Mouse (Mus musculus): Measurements from ENCODE around the gene Gm20388. TPM values are rescaled to one million over a fixed set of nuclear protein-coding genes. Genes with fewer than 3 reads are reported as not detected.

Gene Gm20388
- polyA plus RNA-seq, 1 experiment from 2014 or later = not detected

- Histone ChIP-seq H3K9ac (no peak overlapping the region), H3K27ac (no peak overlapping the region), H3K9me3 (replicated peaks) (no peaks in the 10 kb centered on the region), H3K4me1 (replicated peaks) (peaks cover 13% of the 10 kb centered on the region), H3K4me2 (no peak overlapping the region), H3K36me3 (no peaks in the 10 kb centered on the region), H3K27me3 (no peaks in the 10 kb centered on the region), H3K4me3 (no peak overlapping the region)
- 88% methylated on average over 8 of the region's 8 CpGs for WGBS
- no peak for ATAC-seq (replicated peaks; ENCODE audit: insufficient number of reproducible peaks, insufficient read depth, low FRiP score, low read depth)
Measured at GRCm38 (mm10) chr8:122149606-122150005, 2239.0 kb downstream of the Gm20388 start.

GRCm38 (mm10) chr8:122151541-122151940, 2240.9 kb downstream of the Gm20388 start:
- H3K27ac ChIP-seq = no peak overlapping the region
- H3K9me3 ChIP-seq (replicated peaks) = no peaks in the 10 kb centered on the region
- H3K36me3 ChIP-seq = no peaks in the 10 kb centered on the region
- H3K4me3 ChIP-seq = no peak overlapping the region
- H3K9ac ChIP-seq = no peak overlapping the region
- H3K4me1 ChIP-seq (replicated peaks) = peaks cover 6% of the 10 kb centered on the region; the same call in 1 of the 2 replicates
- no peak for ATAC-seq (replicated peaks; ENCODE audit: insufficient number of reproducible peaks, insufficient read depth, low FRiP score, low read depth)
- H3K27me3 ChIP-seq = no peaks in the 10 kb centered on the region
- WGBS = 69% methylated on average over 3 of the region's 3 CpGs
- H3K4me2 ChIP-seq = no peak overlapping the region

- Histone ChIP-seq H3K4me1 (replicated peaks) (peaks cover 4% of the 10 kb centered on the region; the same call in 1 of the 2 replicates), H3K9me3 (replicated peaks) (no peaks in the 10 kb centered on the region), H3K4me3 (no peak overlapping the region), H3K27me3 (no peaks in the 10 kb centered on the region), H3K36me3 (no peaks in the 10 kb centered on the region), H3K4me2 (no peak overlapping the region), H3K27ac (no peak overlapping the region), H3K9ac (no peak overlapping the region)
- ATAC-seq (replicated peaks; ENCODE audit: insufficient number of reproducible peaks, insufficient read depth, low FRiP score, low read depth) = no peak
- 39% methylated on average over 10 of the region's 10 CpGs for WGBS
Measured at GRCm38 (mm10) chr8:122155082-122155643, 2244.5 kb downstream of the Gm20388 start.

- ATAC-seq (replicated peaks; ENCODE audit: insufficient number of reproducible peaks, insufficient read depth, low FRiP score, low read depth) = no peak
- H3K9ac ChIP-seq = no peak overlapping the region
- no peak overlapping the region for H3K4me3 ChIP-seq
- H3K4me2 ChIP-seq = no peak overlapping the region
- no peaks in the 10 kb centered on the region for H3K9me3 ChIP-seq (replicated peaks)
- H3K27me3 ChIP-seq = 0 out of 2 replicates have a peak, but pooled peaks cover 4% of the 10 kb centered on the region
- peaks cover 4% of the 10 kb centered on the region; the same call in 1 of the 2 replicates for H3K4me1 ChIP-seq (replicated peaks)
- WGBS = 89% methylated on average over 9 of the region's 9 CpGs
- H3K27ac ChIP-seq = no peak overlapping the region
- no peaks in the 10 kb centered on the region for H3K36me3 ChIP-seq
Measured at GRCm38 (mm10) chr8:122155964-122156363, 2245.3 kb downstream of the Gm20388 start.

- Histone ChIP-seq H3K27ac (no peak overlapping the region), H3K9ac (no peak overlapping the region), H3K4me2 (no peak overlapping the region), H3K9me3 (replicated peaks) (no peaks in the 10 kb centered on the region), H3K4me3 (no peak overlapping the region), H3K4me1 (replicated peaks) (peaks cover 4% of the 10 kb centered on the region; the same call in 1 of the 2 replicates), H3K27me3 (0 out of 2 replicates have a peak, but pooled peaks cover 4% of the 10 kb centered on the region), H3K36me3 (no peaks in the 10 kb centered on the region)
- ATAC-seq (replicated peaks; ENCODE audit: insufficient number of reproducible peaks, insufficient read depth, low FRiP score, low read depth) = no peak
- WGBS = 84% methylated on average over 12 of the region's 12 CpGs
Measured at GRCm38 (mm10) chr8:122157689-122158088, 2247.0 kb downstream of the Gm20388 start.

- Histone ChIP-seq H3K9ac (no peak overlapping the region), H3K27me3 (0 out of 2 replicates have a peak, but pooled peaks cover 4% of the 10 kb centered on the region), H3K36me3 (no peaks in the 10 kb centered on the region), H3K4me1 (replicated peaks) (peaks cover 2% of the 10 kb centered on the region; the same call in 1 of the 2 replicates), H3K9me3 (replicated peaks) (no peaks in the 10 kb centered on the region), H3K27ac (no peak overlapping the region), H3K4me3 (no peak overlapping the region), H3K4me2 (no peak overlapping the region)
- ATAC-seq (replicated peaks; ENCODE audit: insufficient number of reproducible peaks, insufficient read depth, low FRiP score, low read depth) = no peak
- WGBS = 71% methylated on average over 5 of the region's 5 CpGs
Measured at GRCm38 (mm10) chr8:122160165-122160564, 2249.5 kb downstream of the Gm20388 start.

- Histone ChIP-seq H3K4me1 (replicated peaks) (peaks cover 4% of the 10 kb centered on the region; the same call in 1 of the 2 replicates), H3K36me3 (no peaks in the 10 kb centered on the region), H3K9me3 (replicated peaks) (no peaks in the 10 kb centered on the region), H3K27ac (no peak overlapping the region), H3K4me2 (no peak overlapping the region), H3K4me3 (no peak overlapping the region), H3K27me3 (0 out of 2 replicates have a peak, but pooled peaks cover 4% of the 10 kb centered on the region), H3K9ac (no peak overlapping the region)
- WGBS = 34% methylated on average over 8 of the region's 8 CpGs
- no peak for ATAC-seq (replicated peaks; ENCODE audit: insufficient number of reproducible peaks, insufficient read depth, low FRiP score, low read depth)
Measured at GRCm38 (mm10) chr8:122162992-122163391, 2252.4 kb downstream of the Gm20388 start.

GRCm38 (mm10) chr8:122167204-122167860, 2256.7 kb downstream of the Gm20388 start:
- no peak overlapping the region for H3K27ac ChIP-seq
- H3K9me3 ChIP-seq (replicated peaks) = no peaks in the 10 kb centered on the region
- H3K4me2 ChIP-seq = no peak overlapping the region
- no peak overlapping the region for H3K4me3 ChIP-seq
- no peak for ATAC-seq (replicated peaks; ENCODE audit: insufficient number of reproducible peaks, insufficient read depth, low FRiP score, low read depth)
- no peaks in the 10 kb centered on the region for H3K36me3 ChIP-seq
- H3K27me3 ChIP-seq = 0 out of 2 replicates have a peak, but pooled peaks cover 6% of the 10 kb centered on the region
- peaks cover 4% of the 10 kb centered on the region; the same call in 1 of the 2 replicates for H3K4me1 ChIP-seq (replicated peaks)
- H3K9ac ChIP-seq = no peak overlapping the region
- WGBS = 49% methylated on average over 14 of the region's 14 CpGs

GRCm38 (mm10) chr8:122169446-122169845, 2258.8 kb downstream of the Gm20388 start:
- Histone ChIP-seq H3K4me1 (replicated peaks) (peaks cover 4% of the 10 kb centered on the region; the same call in 1 of the 2 replicates), H3K27ac (no peak overlapping the region), H3K4me2 (no peak overlapping the region), H3K9ac (no peak overlapping the region), H3K27me3 (0 out of 2 replicates have a peak, but pooled peaks cover 8% of the 10 kb centered on the region), H3K9me3 (replicated peaks) (no peaks in the 10 kb centered on the region), H3K36me3 (no peaks in the 10 kb centered on the region), H3K4me3 (no peak overlapping the region)
- 95% methylated on average over 2 of the region's 2 CpGs for WGBS
- ATAC-seq (replicated peaks; ENCODE audit: insufficient number of reproducible peaks, insufficient read depth, low FRiP score, low read depth) = no peak

GRCm38 (mm10) chr8:122171823-122172222, 2261.2 kb downstream of the Gm20388 start:
- WGBS = 80% methylated on average over 4 of the region's 4 CpGs
- Histone ChIP-seq H3K27ac (no peak overlapping the region), H3K9ac (no peak overlapping the region), H3K27me3 (0 out of 2 replicates have a peak, but pooled peaks cover 8% of the 10 kb centered on the region), H3K4me2 (no peak overlapping the region), H3K9me3 (replicated peaks) (no peaks in the 10 kb centered on the region), H3K4me3 (no peak overlapping the region), H3K4me1 (replicated peaks) (peaks cover 4% of the 10 kb centered on the region; the same call in 1 of the 2 replicates), H3K36me3 (no peaks in the 10 kb centered on the region)
- no peak for ATAC-seq (replicated peaks; ENCODE audit: insufficient number of reproducible peaks, insufficient read depth, low FRiP score, low read depth)

- Histone ChIP-seq H3K4me1 (replicated peaks) (no peaks in the 10 kb centered on the region), H3K27ac (no peak overlapping the region), H3K27me3 (0 out of 2 replicates have a peak, but pooled peaks cover 11% of the 10 kb centered on the region), H3K4me2 (no peak overlapping the region), H3K4me3 (no peak overlapping the region), H3K9ac (no peak overlapping the region), H3K9me3 (replicated peaks) (no peaks in the 10 kb centered on the region), H3K36me3 (no peaks in the 10 kb centered on the region)
- no peak for ATAC-seq (replicated peaks; ENCODE audit: insufficient number of reproducible peaks, insufficient read depth, low FRiP score, low read depth)
- 45% methylated on average over 10 of the region's 10 CpGs for WGBS
Measured at GRCm38 (mm10) chr8:122174133-122174930, 2263.7 kb downstream of the Gm20388 start.
